Mouse (Mus musculus) CH12.LX (cell line): ENCODE results near the gene Kank4. TPM values are rescaled to one million over a fixed set of nuclear protein-coding genes. Genes with fewer than 3 reads are reported as not detected.

Source experiments
- DNase-seq: peaks from one replicate; pipeline ENCODE4 v3.0.0-alpha.2; 2013; ENCODE audit errors: extremely low read depth
- H3K27ac ChIP-seq: 2 replicates; pipeline ENCODE4 v1.5.1; 2012; ENCODE audit warnings: low read depth, mild to moderate bottlenecking, control low read depth, moderate library complexity; ENCODE audit not compliant: insufficient read depth
- H3K27me3 ChIP-seq: replicated peaks from 2 replicates; pipeline ENCODE3; 2012; ENCODE audit warnings: inconsistent platforms
- H3K36me3 ChIP-seq, 2 experiments: replicated peaks in 1 of 2; 2 replicates each; pipeline versions ENCODE3 to v1.6.1; 2012; ENCODE audit warnings: inconsistent platforms in 1 of 2, low read length in 1 of 2, mild to moderate bottlenecking in 1 of 2, mixed read lengths in 1 of 2, moderate library complexity in 1 of 2; ENCODE audit not compliant: control insufficient read depth in 1 of 2, insufficient read depth in 1 of 2
- H3K4me1 ChIP-seq, 2 experiments: 2 replicates each; pipeline ENCODE4 v1.6.1; 2012; ENCODE audit warnings: inconsistent platforms in 1 of 2, moderate library complexity in 1 of 2; ENCODE audit not compliant: insufficient read depth in 2 of 2, control insufficient read depth in 1 of 2
- H3K4me2 ChIP-seq: 2 replicates; pipeline ENCODE4 v1.6.1; 2012; ENCODE audit warnings: low read depth, mild to moderate bottlenecking, control low read depth; ENCODE audit not compliant: poor library complexity, insufficient read depth, severe bottlenecking
- H3K4me3 ChIP-seq, 3 experiments: fragments of 150-350 bp in 1 of 3; sonication (generic) in 1 of 3; replicated peaks in 1 of 3; 2 replicates each; pipeline versions ENCODE3 to v1.5.1; 2011 to 2012; ENCODE audit warnings: low read depth in 2 of 3, low read length in 2 of 3, mild to moderate bottlenecking in 2 of 3, moderate library complexity in 2 of 3, control low read depth in 1 of 3, improper control_type of control experiment in 1 of 3, inconsistent platforms in 1 of 3, mixed read lengths in 1 of 3; ENCODE audit not compliant: poor library complexity in 1 of 3
- H3K79me2 ChIP-seq: replicated peaks from 2 replicates; pipeline ENCODE4 v1.6.1; 2012; ENCODE audit warnings: mild to moderate bottlenecking, moderate library complexity; ENCODE audit not compliant: control insufficient read depth, poor library complexity, insufficient read depth, severe bottlenecking; ENCODE audit errors: extremely low read depth
- H3K9ac ChIP-seq: 2 replicates; pipeline ENCODE4 v1.6.1; 2012; ENCODE audit warnings: low read depth, mild to moderate bottlenecking, control low read depth, moderate library complexity; ENCODE audit not compliant: insufficient read depth
- H3K9me3 ChIP-seq: replicated peaks from 2 replicates; pipeline ENCODE3; 2012; ENCODE audit warnings: low read length, inconsistent platforms, mixed read lengths
- BHLHE40 ChIP-seq: IDR thresholded peaks from 2 replicates; pipeline ENCODE4 v1.6.1; 2011; ENCODE audit warnings: mild to moderate bottlenecking, low read depth, low read length, improper control_type of control experiment
- CHD1 ChIP-seq: IDR thresholded peaks from 2 replicates; pipeline ENCODE4 v1.6.1; 2012; ENCODE audit warnings: low read depth, low read length, improper control_type of control experiment, inconsistent platforms
- CHD2 ChIP-seq: IDR thresholded peaks from 2 replicates; pipeline ENCODE4 v1.6.1; 2011; ENCODE audit warnings: low read length, improper control_type of control experiment
- E2F4 ChIP-seq: IDR thresholded peaks from 2 replicates; pipeline ENCODE4 v1.6.1; 2011; ENCODE audit warnings: low read depth, low read length, improper control_type of control experiment; ENCODE audit not compliant: insufficient replicate concordance
- EP300 ChIP-seq: IDR thresholded peaks from 2 replicates; pipeline ENCODE4 v1.6.1; 2011; ENCODE audit warnings: low read length, improper control_type of control experiment
- GABPA ChIP-seq: IDR thresholded peaks from 2 replicates; pipeline ENCODE4 v1.6.1; 2012; ENCODE audit warnings: low read depth, low read length, improper control_type of control experiment, inconsistent platforms; ENCODE audit not compliant: insufficient replicate concordance
- HCFC1 ChIP-seq: IDR thresholded peaks from 2 replicates; pipeline ENCODE4 v1.6.1; 2012; ENCODE audit warnings: low read depth, mild to moderate bottlenecking, inconsistent platforms, low read length, improper control_type of control experiment
- IRF4 ChIP-seq: IDR thresholded peaks from 2 replicates; pipeline ENCODE4 v1.6.1; 2014; ENCODE audit warnings: low read depth, mild to moderate bottlenecking, inconsistent platforms, low read length, improper control_type of control experiment
- JUND ChIP-seq: conservative IDR thresholded peaks from 2 replicates; pipeline ENCODE4 v1.6.1; 2011; ENCODE audit warnings: low read depth, low read length, improper control_type of control experiment
- MAFK ChIP-seq: IDR thresholded peaks from 2 replicates; pipeline ENCODE4 v1.6.1; 2011; ENCODE audit warnings: low read length, improper control_type of control experiment; ENCODE audit not compliant: insufficient replicate concordance
- MYC ChIP-seq: IDR thresholded peaks from 2 replicates; pipeline ENCODE4 v1.6.1; 2011; ENCODE audit warnings: low read depth, mild to moderate bottlenecking, improper control_type of control experiment, low read length
- NRF1 ChIP-seq: IDR thresholded peaks from 2 replicates; pipeline ENCODE4 v1.6.1; 2014; ENCODE audit warnings: low read depth, mild to moderate bottlenecking, inconsistent platforms, low read length, improper control_type of control experiment, moderate library complexity
- PAX5 ChIP-seq: IDR thresholded peaks from 2 replicates; pipeline ENCODE4 v1.6.1; 2012; ENCODE audit warnings: low read length, inconsistent platforms, mixed read lengths
- POLR2A ChIP-seq: IDR thresholded peaks from 2 replicates; pipeline ENCODE4 v1.6.1; 2011; ENCODE audit warnings: low read depth, mild to moderate bottlenecking, improper control_type of control experiment, low read length
- POLR2AphosphoS2 ChIP-seq: IDR thresholded peaks from 2 replicates; pipeline ENCODE4 v1.6.1; 2011; ENCODE audit warnings: low read depth, low read length, improper control_type of control experiment
- RAD21 ChIP-seq: IDR thresholded peaks from 2 replicates; pipeline ENCODE4 v1.6.1; 2011; ENCODE audit warnings: low read depth, mild to moderate bottlenecking, low read length, improper control_type of control experiment, moderate library complexity
- RCOR1 ChIP-seq: conservative IDR thresholded peaks from 2 replicates; pipeline ENCODE4 v1.6.1; 2012; ENCODE audit warnings: low read depth, mild to moderate bottlenecking, inconsistent platforms, low read length, improper control_type of control experiment
- SIN3A ChIP-seq: IDR thresholded peaks from 2 replicates; pipeline ENCODE4 v1.6.1; 2012; ENCODE audit warnings: low read length, improper control_type of control experiment, inconsistent platforms
- SMC3 ChIP-seq: IDR thresholded peaks from 2 replicates; pipeline ENCODE4 v1.6.1; 2011; ENCODE audit warnings: low read depth, low read length, improper control_type of control experiment
- TBP ChIP-seq: conservative IDR thresholded peaks from 2 replicates; pipeline ENCODE4 v1.6.1; 2011; ENCODE audit warnings: low read depth, low read length, improper control_type of control experiment
- UBTF ChIP-seq: IDR thresholded peaks from 2 replicates; pipeline ENCODE4 v1.6.1; 2012; ENCODE audit warnings: low read depth, mild to moderate bottlenecking, inconsistent platforms, low read length, improper control_type of control experiment, moderate library complexity
- ZC3H11A ChIP-seq: IDR thresholded peaks from 2 replicates; pipeline ENCODE4 v1.6.1; 2012; ENCODE audit warnings: low read depth, mild to moderate bottlenecking, inconsistent platforms, low read length, improper control_type of control experiment
- ZMIZ1 ChIP-seq: IDR thresholded peaks from 2 replicates; pipeline ENCODE4 v1.6.1; 2012; ENCODE audit warnings: low read depth, mild to moderate bottlenecking, inconsistent platforms, low read length, improper control_type of control experiment
- ZNF384 ChIP-seq: IDR thresholded peaks from 2 replicates; pipeline ENCODE4 v1.6.1; 2012; ENCODE audit warnings: low read depth, low read length, improper control_type of control experiment, inconsistent platforms
- dilution Hi-C: fragments of 300-500 bp; cut with MboI; formaldehyde crosslinking; loops from 2 replicates; pipeline ENCODE4 v1.14.3; 2020; ENCODE audit warnings: low sequenced_read_pairs; ENCODE audit not compliant: extremely low pct_unique_long_range_greater_than_20kb, extremely low pct_ligation_motif_present
- in situ Hi-C: fragments of 300-500 bp; cut with MboI; formaldehyde crosslinking; loops from 3 replicates; pipeline ENCODE4 v1.14.3; 2019; ENCODE audit warnings: low sequenced_read_pairs, low pct_ligation_motif_present, low pct_unique_long_range_greater_than_20kb, mixed read lengths
- polyA plus RNA-seq: library from polyadenylated mRNA; unstranded; fragments of >175 nt; gene quantifications from 2 replicates; pipeline ENCODE4 v1.2.1, GENCODE M21; 2012; ENCODE audit warnings: low read depth; ENCODE audit not compliant: insufficient read length
- total RNA-seq, 2 experiments: library from RNA; depleted of rRNA; stranded (reverse); fragments of 300-350 nt in 1 of 2; fragments of >200 nt in 1 of 2; gene quantifications; 2 replicates each; pipeline ENCODE4 v1.2.3; 2012 to 2014

Gene Kank4
- total and polyA plus RNA-seq, 3 experiments = not detected

DNA sequence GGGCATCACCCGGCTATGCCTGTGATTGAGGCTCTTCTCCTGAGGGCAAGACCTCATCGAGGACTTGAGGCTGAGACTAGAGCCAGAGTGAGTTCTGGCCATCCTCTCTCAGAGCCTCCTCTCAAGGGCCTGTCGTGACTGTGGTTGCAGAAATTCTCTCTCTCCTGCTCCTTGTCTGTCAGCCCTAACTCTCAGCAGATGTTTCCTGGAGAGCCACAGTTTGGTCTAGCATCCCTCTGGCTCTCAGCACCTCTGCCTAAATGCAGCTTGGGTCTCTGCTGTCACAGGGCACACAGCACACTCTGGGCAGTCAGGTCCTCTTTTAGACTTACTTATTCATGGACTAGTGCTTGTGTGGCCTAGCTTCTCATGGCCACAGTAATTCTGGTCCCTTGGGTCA is 5.1 kb upstream of the Kank4 start:
- no peak overlapping the region for H3K9ac ChIP-seq

DNA sequence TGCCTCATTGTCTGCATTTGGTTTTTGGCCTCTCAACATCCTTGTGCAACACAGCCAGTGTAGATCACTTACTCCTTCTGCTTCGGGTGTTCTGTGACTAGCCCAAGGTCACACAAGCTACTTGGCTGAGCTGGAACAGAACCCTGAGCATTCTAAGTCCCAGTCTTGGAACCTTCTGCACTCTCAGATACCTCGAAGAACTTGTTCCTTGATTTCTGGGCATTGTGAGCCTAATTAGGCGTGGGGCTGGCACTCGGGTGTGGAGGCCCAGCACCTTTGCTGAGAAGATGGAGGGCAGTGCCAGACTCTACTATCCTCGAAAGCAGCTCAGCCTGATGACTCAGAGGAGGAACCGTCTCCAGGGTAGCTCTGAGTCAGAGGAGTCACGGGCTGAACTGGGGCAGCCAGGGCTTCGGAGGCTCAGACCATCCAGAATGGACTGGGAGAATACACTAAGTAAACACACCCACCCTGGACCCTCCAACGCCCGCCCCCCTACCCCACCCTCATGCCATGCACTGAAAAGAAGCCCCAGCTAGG is 1.9 kb upstream of the Kank4 start:
- peaks cover 79% of the 10 kb centered on the region for H3K9me3 ChIP-seq
- in situ Hi-C loops = no loop called here

More for the DNA sequence above, 5.1 kb upstream of the Kank4 start:
- DNase-seq = no peak
- in situ Hi-C loops = no loop called here
- TF ChIP-seq ZNF384 (no peak), MYC (no peak), ZC3H11A (no peak)
- H3K27me3 ChIP-seq = no peaks in the 10 kb centered on the region
- no peak overlapping the region for H3K4me2 ChIP-seq
- H3K9me3 ChIP-seq = peaks cover 58% of the 10 kb centered on the region
- no peak overlapping the region for H3K4me3 ChIP-seq
- no peak overlapping the region for H3K27ac ChIP-seq
- H3K36me3 ChIP-seq = no peaks in the 10 kb centered on the region
- H3K4me1 ChIP-seq = no peaks in the 10 kb centered on the region
- dilution Hi-C loops = no loop called here
- H3K79me2 ChIP-seq = no peaks in the 10 kb centered on the region

DNA sequence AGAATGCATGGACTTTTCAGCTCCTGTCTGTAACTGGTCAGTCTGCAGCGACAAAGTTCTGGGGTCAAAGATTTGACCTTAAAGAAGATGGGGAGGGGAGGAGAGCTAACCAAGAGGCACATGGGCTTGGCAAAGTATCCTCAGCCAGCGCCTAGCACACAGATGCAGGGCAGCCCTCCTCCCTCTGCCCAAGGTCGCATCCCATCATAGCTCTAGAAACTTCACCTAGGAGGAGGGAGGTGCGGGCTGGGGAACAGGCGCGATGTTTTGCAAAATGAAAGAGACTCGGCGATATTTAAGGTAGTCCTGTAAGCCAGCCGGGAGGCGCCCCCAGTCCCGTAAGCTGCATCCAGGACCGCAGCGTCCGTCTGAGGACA is 542 bp downstream of the Kank4 start:
- Histone ChIP-seq H3K27ac (no peak overlapping the region), H3K27me3 (no peaks in the 10 kb centered on the region)
- TF ChIP-seq ZMIZ1 (no peak), TBP (no peak), MYC (no peak), CHD2 (no peak), POLR2A (no peak), ZNF384 (no peak), UBTF (no peak), IRF4 (no peak), POLR2AphosphoS2 (no peak), RCOR1 (no peak)
- TF ChIP-seq, all 38 proteins: peak for 0
- dilution Hi-C loops (no loop called here), in situ Hi-C loops (no loop called here)
- Histone ChIP-seq H3K4me1 (no peaks in the 10 kb centered on the region), H3K79me2 (no peaks in the 10 kb centered on the region), H3K4me3 (no peak overlapping the region), H3K4me2 (no peak overlapping the region), H3K36me3 (no peaks in the 10 kb centered on the region), H3K9me3 (peaks cover 90% of the 10 kb centered on the region), H3K9ac (no peak overlapping the region)
- no peak for DNase-seq

More for the DNA sequence above, 1.9 kb upstream of the Kank4 start:
- H3K4me1 ChIP-seq = no peaks in the 10 kb centered on the region
- no peak overlapping the region for H3K4me2 ChIP-seq
- TF ChIP-seq PAX5 = no peak
- TF ChIP-seq UBTF = no peak
- no peak for TF ChIP-seq RAD21
- TF ChIP-seq GABPA = no peak
- no peak for TF ChIP-seq HCFC1
- no peak for TF ChIP-seq ZNF384
- no peak for TF ChIP-seq CHD2
- TF ChIP-seq JUND = no peak
- TF ChIP-seq ZC3H11A = no peak
- no peak for TF ChIP-seq NRF1
- no peak for TF ChIP-seq CHD1
- no peak for TF ChIP-seq SIN3A
- TF ChIP-seq MAFK = no peak
- no peak for TF ChIP-seq SMC3
- TF ChIP-seq RCOR1 = no peak
- TF ChIP-seq E2F4 = no peak
- TF ChIP-seq EP300 = no peak
- no peak for TF ChIP-seq BHLHE40
- no peak overlapping the region for H3K9ac ChIP-seq
- dilution Hi-C loops = no loop called here
- H3K27me3 ChIP-seq = no peaks in the 10 kb centered on the region
- H3K79me2 ChIP-seq = no peaks in the 10 kb centered on the region
- no peak for DNase-seq
- no peak overlapping the region for H3K4me3 ChIP-seq
- no peaks in the 10 kb centered on the region for H3K36me3 ChIP-seq
- H3K27ac ChIP-seq = no peak overlapping the region
